Mouse (Mus musculus): ENCODE measurements around the gene Pcnx. TPM values are rescaled to one million over a fixed set of nuclear protein-coding genes. Genes with fewer than 3 reads are reported as not detected.

The Pcnx gene
- polyA plus RNA-seq, 1 experiment from 2014 or later: 9.4 TPM

DNA sequence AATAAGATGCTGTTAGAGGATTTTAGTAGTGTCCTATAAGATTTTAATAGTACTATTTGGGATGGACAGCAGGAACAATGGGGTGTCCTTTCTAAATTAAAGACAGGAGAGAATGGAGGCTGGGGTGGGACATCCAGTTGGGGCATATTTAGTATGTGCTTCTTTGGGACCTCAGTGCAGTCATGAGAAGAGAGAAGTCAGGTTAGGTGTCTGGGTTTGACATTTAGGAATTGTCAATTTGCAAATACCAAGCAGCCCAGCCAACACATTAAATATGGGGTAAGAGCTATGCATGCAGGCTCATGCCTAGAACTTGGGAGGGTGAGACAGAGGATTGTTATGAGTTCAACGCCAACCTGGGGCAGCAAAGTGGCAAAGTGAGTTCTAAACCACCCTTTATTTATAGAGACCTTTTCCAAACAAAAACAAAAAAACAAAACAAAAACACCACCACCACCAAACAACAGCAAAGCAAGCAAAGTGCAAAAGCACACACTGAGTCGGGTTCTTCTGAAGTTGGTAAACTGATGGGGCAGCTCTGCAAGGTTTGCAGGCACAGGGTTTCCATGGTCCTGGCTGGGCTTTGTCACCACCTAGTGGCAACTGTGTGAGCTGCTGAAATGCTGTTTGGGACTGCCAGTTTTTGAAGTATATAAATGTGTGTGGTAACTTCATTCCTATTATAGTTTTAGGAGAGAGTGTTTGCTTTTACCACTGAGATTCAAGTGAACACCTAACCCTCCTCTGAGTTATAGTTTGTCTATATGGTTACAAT, 55.5 kb downstream of the Pcnx start:
- peaks cover 8% of the 10 kb centered on the region; the same call in 1 of the 2 replicates for H3K4me1 ChIP-seq
- no peak overlapping the region for H3K9ac ChIP-seq
- H3K27ac ChIP-seq: no peak overlapping the region
- no peaks in the 10 kb centered on the region for H3K9me3 ChIP-seq
- peaks cover 22% of the 10 kb centered on the region for H3K36me3 ChIP-seq
- H3K27me3 ChIP-seq: no peaks in the 10 kb centered on the region
- ATAC-seq (ENCODE audit: insufficient number of reproducible peaks, low FRiP score, low TSS enrichment, low read depth): no peak
- H3K4me3 ChIP-seq: no peak overlapping the region
- WGBS: 53% methylated on average over 2 of the region's 2 CpGs
- H3K4me2 ChIP-seq: no peak overlapping the region

DNA sequence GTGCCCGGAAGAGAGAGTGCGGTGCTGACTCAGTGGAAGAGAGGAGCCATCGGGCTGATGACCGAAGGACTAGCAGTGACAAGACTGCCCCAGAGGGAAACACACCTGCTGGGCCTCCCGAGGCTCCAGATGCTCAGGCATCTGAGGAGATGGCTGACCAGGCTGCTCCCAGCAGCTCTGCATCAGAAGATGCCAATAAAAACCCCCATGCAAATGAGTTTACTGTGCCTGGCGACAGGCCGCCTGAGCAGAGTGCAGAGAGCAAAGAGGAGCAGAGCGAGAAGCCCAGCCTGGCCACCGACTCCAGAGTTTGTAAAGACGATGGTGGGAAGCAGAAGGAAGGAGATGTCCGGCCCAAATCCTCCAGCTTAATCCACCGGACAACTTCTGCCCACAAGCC, 58.5 kb downstream of the Pcnx start:
- Histone ChIP-seq H3K27ac (no peak overlapping the region), H3K9ac (no peak overlapping the region), H3K4me1 (no peaks in the 10 kb centered on the region), H3K4me3 (no peak overlapping the region), H3K4me2 (no peak overlapping the region), H3K9me3 (no peaks in the 10 kb centered on the region), H3K36me3 (peaks cover 22% of the 10 kb centered on the region), H3K27me3 (no peaks in the 10 kb centered on the region)
- ATAC-seq (ENCODE audit: insufficient number of reproducible peaks, low FRiP score, low TSS enrichment, low read depth): no peak
- 75% methylated on average over 12 of the region's 12 CpGs for WGBS

DNA sequence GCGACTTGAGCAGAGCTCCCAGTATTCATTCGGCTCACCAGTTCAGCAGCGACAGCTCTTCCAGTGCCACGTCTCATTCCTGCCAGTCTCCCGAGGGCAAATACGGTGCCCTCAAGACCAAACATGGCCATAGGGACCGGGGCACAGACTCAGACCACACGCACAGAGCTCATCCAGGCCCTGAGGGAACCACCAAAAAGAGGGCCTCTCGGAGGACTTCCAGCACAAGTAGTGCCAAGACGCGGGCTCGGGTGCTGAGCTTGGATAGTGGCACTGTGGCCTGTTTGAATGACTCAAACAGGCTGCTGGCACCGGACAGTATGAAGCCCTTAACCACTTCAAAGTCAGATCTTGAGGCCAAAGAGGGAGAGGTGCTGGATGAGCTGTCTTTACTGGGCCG, 59.1 kb downstream of the Pcnx start:
- Histone ChIP-seq H3K4me3 (no peak overlapping the region), H3K9me3 (no peaks in the 10 kb centered on the region), H3K27me3 (no peaks in the 10 kb centered on the region), H3K27ac (no peak overlapping the region), H3K4me2 (no peak overlapping the region), H3K4me1 (no peaks in the 10 kb centered on the region), H3K9ac (no peak overlapping the region), H3K36me3 (peaks cover 22% of the 10 kb centered on the region)
- ATAC-seq (ENCODE audit: insufficient number of reproducible peaks, low FRiP score, low TSS enrichment, low read depth): no peak
- WGBS: 94% methylated on average over 14 of the region's 14 CpGs

DNA sequence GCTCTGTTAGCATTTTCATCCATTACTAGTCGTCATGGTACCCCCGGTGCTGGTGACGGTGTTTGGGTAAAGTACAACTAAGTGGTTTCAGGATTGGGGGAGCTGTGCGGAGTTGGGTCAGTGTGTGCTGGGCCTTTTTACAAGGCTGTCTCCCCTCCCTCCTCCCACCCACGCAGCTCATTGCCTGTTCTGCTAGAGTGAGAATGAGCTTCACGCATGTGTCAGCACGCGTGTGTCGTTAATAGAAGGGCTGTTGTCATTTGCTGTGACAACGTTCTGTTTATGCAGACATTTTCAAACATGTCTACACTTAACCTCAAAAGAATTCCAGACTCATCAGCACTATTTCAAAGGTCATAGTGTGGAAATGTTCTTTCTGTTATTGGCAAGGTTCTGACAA, 60.2 kb downstream of the Pcnx start:
- peaks cover 22% of the 10 kb centered on the region for H3K36me3 ChIP-seq
- no peaks in the 10 kb centered on the region for H3K4me1 ChIP-seq
- no peaks in the 10 kb centered on the region for H3K27me3 ChIP-seq
- H3K9ac ChIP-seq: no peak overlapping the region
- no peak overlapping the region for H3K4me2 ChIP-seq
- no peaks in the 10 kb centered on the region for H3K9me3 ChIP-seq
- H3K4me3 ChIP-seq: no peak overlapping the region
- 75% methylated on average over 10 of the region's 10 CpGs for WGBS
- H3K27ac ChIP-seq: no peak overlapping the region
- ATAC-seq (ENCODE audit: insufficient number of reproducible peaks, low FRiP score, low TSS enrichment, low read depth): no peak

DNA sequence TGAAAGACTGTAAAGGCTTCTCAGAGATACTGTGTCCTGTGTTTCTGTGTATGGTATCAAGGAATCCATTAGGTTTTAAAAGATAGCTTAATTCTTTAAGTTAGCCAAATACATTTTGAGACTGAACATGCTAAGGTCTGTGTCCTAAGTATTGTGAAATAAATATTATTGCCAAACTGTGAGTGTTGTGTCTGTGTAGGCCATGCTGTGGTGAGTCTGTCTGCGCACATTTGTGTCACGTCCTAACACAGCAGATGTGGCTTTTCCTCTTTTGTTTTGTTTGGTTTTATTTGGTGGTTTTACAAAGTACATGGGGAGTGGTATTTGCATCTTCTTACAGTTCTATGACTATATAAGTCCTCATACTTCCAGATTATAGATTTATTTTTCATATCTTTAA, 60.8 kb downstream of the Pcnx start:
- no peaks in the 10 kb centered on the region for H3K27me3 ChIP-seq
- ATAC-seq (ENCODE audit: insufficient number of reproducible peaks, low FRiP score, low TSS enrichment, low read depth): no peak
- H3K4me1 ChIP-seq: no peaks in the 10 kb centered on the region
- no peak overlapping the region for H3K27ac ChIP-seq
- WGBS: 94% methylated on average over 2 of the region's 2 CpGs
- H3K4me2 ChIP-seq: no peak overlapping the region
- no peak overlapping the region for H3K9ac ChIP-seq
- H3K9me3 ChIP-seq: no peaks in the 10 kb centered on the region
- no peak overlapping the region for H3K4me3 ChIP-seq
- peaks cover 22% of the 10 kb centered on the region for H3K36me3 ChIP-seq

DNA sequence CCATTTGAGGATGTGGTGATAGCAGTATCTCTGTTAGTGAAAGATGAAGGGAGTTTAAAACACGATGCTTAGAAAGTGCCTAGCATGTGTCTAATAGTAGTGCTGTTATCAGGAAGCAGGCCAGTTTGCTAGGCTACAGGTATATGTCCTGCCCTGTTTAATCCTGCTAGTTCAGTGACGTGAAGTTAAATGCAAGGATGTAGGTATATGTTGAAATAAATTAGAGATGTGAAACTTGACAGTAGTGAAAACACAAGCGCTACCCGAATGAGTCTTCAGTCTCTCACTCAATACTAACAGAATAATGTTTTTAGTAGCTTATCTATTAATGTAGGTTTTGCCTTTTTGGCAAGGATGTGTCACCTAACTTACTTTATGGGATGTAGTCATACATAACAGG, 62.0 kb downstream of the Pcnx start:
- Histone ChIP-seq H3K27me3 (no peaks in the 10 kb centered on the region), H3K9me3 (no peaks in the 10 kb centered on the region), H3K4me1 (no peaks in the 10 kb centered on the region), H3K36me3 (peaks cover 22% of the 10 kb centered on the region), H3K9ac (no peak overlapping the region), H3K4me2 (no peak overlapping the region), H3K4me3 (no peak overlapping the region), H3K27ac (no peak overlapping the region)
- 89% methylated on average over 4 of the region's 4 CpGs for WGBS
- no peak for ATAC-seq (ENCODE audit: insufficient number of reproducible peaks, low FRiP score, low TSS enrichment, low read depth)

DNA sequence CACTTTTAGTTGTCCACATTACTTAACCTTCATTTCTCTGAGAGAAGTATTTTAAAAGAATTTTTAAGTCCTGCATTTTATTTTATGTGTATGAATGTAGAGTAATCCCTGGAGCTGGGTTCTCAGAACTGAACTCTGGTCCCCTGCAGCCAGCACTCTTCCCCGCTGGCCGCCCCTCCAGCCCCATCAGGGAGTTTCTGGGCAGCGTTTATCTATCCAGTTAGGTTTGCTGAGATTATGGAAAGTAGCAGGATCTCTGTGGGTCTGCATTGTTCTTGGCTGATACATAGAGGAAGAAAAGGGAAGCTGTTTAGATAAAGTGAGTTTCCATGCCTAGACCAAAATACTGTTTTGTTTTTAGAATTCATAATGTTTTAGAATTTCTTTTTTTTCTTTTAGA, 63.0 kb downstream of the Pcnx start:
- ATAC-seq (ENCODE audit: insufficient number of reproducible peaks, low FRiP score, low TSS enrichment, low read depth): no peak
- WGBS: 80% methylated on average over 3 of the region's 3 CpGs
- H3K27ac ChIP-seq: no peak overlapping the region

DNA sequence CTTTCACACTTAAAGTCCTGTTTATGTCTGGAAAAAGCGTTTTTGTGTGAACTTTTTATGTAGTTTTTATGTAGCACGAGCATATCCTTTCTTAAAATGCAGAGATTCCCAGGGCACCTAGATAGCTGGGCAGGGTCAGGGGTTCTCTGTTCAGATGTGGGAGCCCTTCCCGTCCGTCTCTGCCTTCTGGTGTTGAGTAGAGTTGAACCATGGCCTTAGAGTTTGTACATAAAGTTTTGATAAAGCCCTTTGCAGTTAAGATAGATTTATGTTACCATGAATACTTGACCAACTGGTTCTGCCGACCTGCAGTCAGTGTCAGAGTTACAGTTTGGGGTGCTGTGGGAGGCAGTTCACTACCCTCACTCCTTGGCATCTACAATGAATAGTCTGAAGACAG, 67.3 kb downstream of the Pcnx start:
- Histone ChIP-seq H3K36me3 (no peaks in the 10 kb centered on the region), H3K4me2 (no peak overlapping the region), H3K27me3 (no peaks in the 10 kb centered on the region), H3K4me1 (peaks cover 6% of the 10 kb centered on the region; the same call in 1 of the 2 replicates), H3K9me3 (no peaks in the 10 kb centered on the region), H3K27ac (no peak overlapping the region), H3K9ac (no peak overlapping the region), H3K4me3 (no peak overlapping the region)
- ATAC-seq (ENCODE audit: insufficient number of reproducible peaks, low FRiP score, low TSS enrichment, low read depth): no peak
- WGBS: 72% methylated on average over 5 of the region's 5 CpGs

More for the DNA sequence above, 63.0 kb downstream of the Pcnx start:
- Histone ChIP-seq H3K27me3 (no peaks in the 10 kb centered on the region), H3K4me3 (no peak overlapping the region), H3K4me1 (peaks cover 6% of the 10 kb centered on the region; the same call in 1 of the 2 replicates), H3K4me2 (no peak overlapping the region), H3K9me3 (no peaks in the 10 kb centered on the region), H3K36me3 (peaks cover 17% of the 10 kb centered on the region), H3K9ac (no peak overlapping the region)

DNA sequence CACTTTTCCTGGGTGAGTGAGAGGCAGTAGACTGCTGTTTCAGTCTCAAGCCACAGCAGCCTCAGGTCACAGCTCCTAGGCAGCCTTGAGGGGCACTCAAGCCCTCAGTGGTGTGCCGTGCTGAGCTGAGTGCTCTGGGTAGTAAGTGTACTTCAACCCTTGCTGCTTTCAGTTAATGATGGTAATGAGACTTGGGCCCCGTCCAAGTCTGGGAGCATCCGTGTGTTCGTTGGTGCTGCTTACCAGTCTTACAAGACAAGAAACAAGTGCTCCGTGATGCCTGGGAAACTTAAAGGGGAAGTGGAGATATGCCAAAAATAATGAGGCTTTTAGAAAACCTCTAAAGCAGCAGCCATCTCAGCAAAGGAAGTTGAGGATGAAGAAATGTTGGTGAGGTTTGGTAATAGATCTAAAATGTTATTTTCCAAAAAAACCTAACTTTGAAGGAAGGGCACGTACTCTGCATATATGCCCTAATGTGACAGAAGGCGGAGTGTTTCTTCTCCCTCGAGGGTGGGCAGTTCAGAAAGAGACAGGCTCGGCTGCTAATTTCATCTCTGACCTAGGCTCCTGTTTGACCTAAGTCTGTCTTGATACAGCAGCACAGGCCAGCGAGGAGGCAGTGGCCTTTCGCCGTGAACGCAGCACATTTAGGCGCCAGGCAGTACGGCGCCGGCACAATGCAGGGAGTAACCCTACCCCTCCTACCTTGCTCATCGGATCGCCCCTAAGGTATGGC, 68.0 kb downstream of the Pcnx start:
- Histone ChIP-seq H3K36me3 (no peaks in the 10 kb centered on the region), H3K4me2 (no peak overlapping the region), H3K27me3 (no peaks in the 10 kb centered on the region), H3K4me1 (peaks cover 6% of the 10 kb centered on the region; the same call in 1 of the 2 replicates), H3K9ac (no peak overlapping the region), H3K27ac (no peak overlapping the region), H3K4me3 (no peak overlapping the region), H3K9me3 (no peaks in the 10 kb centered on the region)
- ATAC-seq (ENCODE audit: insufficient number of reproducible peaks, low FRiP score, low TSS enrichment, low read depth): no peak
- WGBS: 71% methylated on average over 19 of the region's 19 CpGs

DNA sequence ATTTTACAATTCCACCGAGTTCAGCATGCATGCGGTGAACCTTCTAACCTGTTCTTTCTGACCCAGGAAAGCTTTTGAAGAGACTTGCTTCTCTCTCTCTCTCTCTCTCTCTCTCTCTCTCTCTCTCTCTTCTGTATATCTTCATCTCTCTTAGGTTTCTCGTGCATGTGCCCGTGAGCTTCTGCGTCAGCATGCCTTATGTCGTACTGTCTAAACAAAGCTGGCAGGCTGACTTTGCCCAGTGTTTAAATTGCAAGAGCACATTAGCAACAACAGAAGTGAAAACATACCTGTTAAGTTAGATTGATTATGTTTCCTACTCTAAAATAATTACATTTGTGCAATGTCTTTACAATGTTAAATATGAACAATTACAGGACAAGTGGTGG, 68.6 kb downstream of the Pcnx start:
- Histone ChIP-seq H3K36me3 (0 out of 2 replicates have a peak, but pooled peaks cover 1% of the 10 kb centered on the region), H3K9me3 (no peaks in the 10 kb centered on the region), H3K9ac (no peak overlapping the region), H3K4me2 (no peak overlapping the region), H3K4me3 (no peak overlapping the region), H3K27ac (no peak overlapping the region), H3K27me3 (no peaks in the 10 kb centered on the region), H3K4me1 (peaks cover 6% of the 10 kb centered on the region; the same call in 1 of the 2 replicates)
- WGBS: 75% methylated on average over 6 of the region's 6 CpGs
- no peak for ATAC-seq (ENCODE audit: insufficient number of reproducible peaks, low FRiP score, low TSS enrichment, low read depth)

DNA sequence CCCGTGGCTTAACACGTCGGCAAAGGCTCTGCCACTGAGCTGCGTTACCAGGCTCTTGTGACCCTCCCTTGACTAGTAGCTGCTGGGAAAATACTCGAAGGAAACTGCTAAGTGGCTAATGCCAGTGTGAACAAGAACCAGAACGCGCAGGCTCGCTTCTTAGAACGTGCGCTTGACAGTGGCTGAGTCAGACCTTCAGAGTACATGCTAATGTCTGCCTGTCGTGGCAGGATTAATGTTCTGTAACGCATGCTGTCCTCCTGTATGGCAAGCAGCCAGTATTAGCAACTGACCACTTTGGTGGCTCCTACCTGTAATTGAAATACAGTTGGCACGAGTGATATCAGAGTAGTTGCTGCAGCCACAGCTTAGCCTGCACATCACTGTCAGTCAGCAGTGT, 72.2 kb downstream of the Pcnx start:
- no peak for ATAC-seq (ENCODE audit: insufficient number of reproducible peaks, low FRiP score, low TSS enrichment, low read depth)
- WGBS: 67% methylated on average over 13 of the region's 13 CpGs
- Histone ChIP-seq H3K9me3 (no peaks in the 10 kb centered on the region), H3K27ac (no peak overlapping the region), H3K9ac (no peak overlapping the region), H3K36me3 (0 out of 2 replicates have a peak, but pooled peaks cover 3% of the 10 kb centered on the region), H3K4me1 (peaks cover 6% of the 10 kb centered on the region; the same call in 1 of the 2 replicates), H3K27me3 (no peaks in the 10 kb centered on the region), H3K4me2 (no peak overlapping the region), H3K4me3 (no peak overlapping the region)

DNA sequence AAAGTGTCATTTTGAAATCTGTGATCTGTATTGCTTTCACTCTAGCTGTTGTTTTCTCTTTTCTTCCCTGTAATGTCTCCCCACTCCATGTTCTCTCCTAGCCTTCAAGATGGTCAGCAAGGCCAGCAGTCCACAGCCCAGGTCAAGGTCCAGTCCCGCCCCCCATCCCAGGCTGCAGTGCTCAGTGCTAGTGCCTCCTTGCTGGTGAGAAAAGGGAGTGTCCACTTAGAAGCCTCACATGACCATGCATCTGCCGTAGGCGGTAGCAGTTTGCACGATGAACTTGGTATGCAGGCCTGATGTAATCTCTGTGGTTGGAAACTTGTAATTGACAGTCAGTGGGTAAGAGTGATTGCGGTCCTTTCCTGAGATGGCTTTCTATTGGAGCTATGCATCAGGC, 73.6 kb downstream of the Pcnx start:
- no peak overlapping the region for H3K27ac ChIP-seq
- 82% methylated on average over 5 of the region's 5 CpGs for WGBS
- 0 out of 2 replicates have a peak, but pooled peaks cover 3% of the 10 kb centered on the region for H3K36me3 ChIP-seq
- no peaks in the 10 kb centered on the region for H3K9me3 ChIP-seq
- H3K9ac ChIP-seq: no peak overlapping the region
- ATAC-seq (ENCODE audit: insufficient number of reproducible peaks, low FRiP score, low TSS enrichment, low read depth): no peak
- no peak overlapping the region for H3K4me2 ChIP-seq
- H3K4me3 ChIP-seq: no peak overlapping the region
- no peaks in the 10 kb centered on the region for H3K4me1 ChIP-seq
- H3K27me3 ChIP-seq: no peaks in the 10 kb centered on the region
